Mouse (Mus musculus) neural tube, embryonic 12.5 days (tissue): ENCODE measurements around the gene Cntf. TPM values are rescaled to one million over a fixed set of nuclear protein-coding genes. Genes with fewer than 3 reads are reported as not detected.
A peak's percentile ranks its signal among the peaks of the same experiment; 100 is the strongest.

Source experiments
- ATAC-seq: fragments of 200-750 bp; cut with Nextera tagmentation; 2 replicates; pipeline ENCODE4 v1.8.0; 2017; ENCODE audit warnings: low read depth, mild to moderate bottlenecking, moderate TSS enrichment, moderate library complexity; ENCODE audit not compliant: low FRiP score
- H3K27ac ChIP-seq: fragments of 300-500 bp; sonication (generic); 2 replicates; pipeline ENCODE4 v1.5.1; 2016
- H3K27me3 ChIP-seq: fragments of 300-500 bp; sonication (generic); replicated peaks from 2 replicates; pipeline ENCODE4 v1.6.1; 2016; ENCODE audit warnings: mild to moderate bottlenecking
- H3K36me3 ChIP-seq: fragments of 300-500 bp; sonication (generic); 2 replicates; pipeline ENCODE4 v1.6.1; 2016; ENCODE audit warnings: mild to moderate bottlenecking
- H3K4me1 ChIP-seq: fragments of 300-500 bp; sonication (generic); 2 replicates; pipeline ENCODE4 v1.6.1; 2016
- H3K4me2 ChIP-seq: fragments of 300-500 bp; sonication (generic); replicated peaks from 2 replicates; pipeline ENCODE4 v1.6.1; 2016; ENCODE audit warnings: mild to moderate bottlenecking
- H3K4me3 ChIP-seq: fragments of 300-500 bp; sonication (generic); 2 replicates; pipeline ENCODE4 v1.5.1; 2016
- H3K9ac ChIP-seq: fragments of 300-500 bp; sonication (generic); 2 replicates; pipeline ENCODE4 v1.6.1; 2016; ENCODE audit warnings: mild to moderate bottlenecking
- H3K9me3 ChIP-seq: fragments of 300-500 bp; sonication (generic); 2 replicates; pipeline ENCODE4 v1.6.1; 2016; ENCODE audit warnings: mild to moderate bottlenecking
- WGBS: fragments of 180-500 bp; shearing (Covaris S2); methylation state at CpG from one replicate; pipeline ENCODE4 v1.1.7; 2016; 5-methylcytosine and 5-hydroxymethylcytosine counted together
- polyA plus RNA-seq: library from polyadenylated mRNA; unstranded; fragments of >200 nt; fragmentation: Nextera tagmentation; extraction: Ambion mirVana; gene quantifications from 2 replicates; pipeline ENCODE4 v1.2.1, GENCODE M21; 2016

The Cntf gene
- 1.5 and 1.6 TPM in 2 replicates for polyA plus RNA-seq

DNA sequence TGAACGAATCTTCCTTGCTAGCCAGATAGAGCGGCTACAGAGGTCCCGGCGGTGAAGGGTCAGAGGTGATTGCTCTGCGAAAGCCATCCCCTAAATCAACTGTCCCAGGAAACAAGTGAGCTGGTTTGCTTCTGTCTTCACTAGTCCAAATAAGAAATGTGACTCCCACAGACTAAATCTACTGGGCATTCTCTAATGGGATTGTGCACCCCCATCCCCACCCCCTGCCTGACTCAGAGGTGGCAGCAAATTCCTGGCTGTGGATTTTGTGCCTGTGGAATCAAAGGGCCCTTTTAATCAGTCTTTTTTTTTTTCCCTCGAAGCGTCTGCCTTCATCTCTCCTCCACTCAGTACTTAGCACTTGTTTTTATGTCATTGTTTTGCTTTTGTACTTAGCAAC is at the start of gene Cntf:
Gene Cntf, minus strand, starts transcription at position 325 of the 400 bp plus-strand sequence.
- Histone ChIP-seq H3K4me3 (no peak within 1 kb of the TSS), H3K36me3 (peaks cover 45% of the 10 kb centered on the region), H3K4me1 (no peaks in the 10 kb centered on the region), H3K4me2 (no peak within 1 kb of the TSS), H3K27ac (no peak within 1 kb of the TSS), H3K9ac (no peak within 1 kb of the TSS), H3K27me3 (no peaks in the 10 kb centered on the region), H3K9me3 (no peaks in the 10 kb centered on the region)
- ATAC-seq = no peak
- WGBS = 34% methylated on average over 7 of the region's 7 CpGs

DNA sequence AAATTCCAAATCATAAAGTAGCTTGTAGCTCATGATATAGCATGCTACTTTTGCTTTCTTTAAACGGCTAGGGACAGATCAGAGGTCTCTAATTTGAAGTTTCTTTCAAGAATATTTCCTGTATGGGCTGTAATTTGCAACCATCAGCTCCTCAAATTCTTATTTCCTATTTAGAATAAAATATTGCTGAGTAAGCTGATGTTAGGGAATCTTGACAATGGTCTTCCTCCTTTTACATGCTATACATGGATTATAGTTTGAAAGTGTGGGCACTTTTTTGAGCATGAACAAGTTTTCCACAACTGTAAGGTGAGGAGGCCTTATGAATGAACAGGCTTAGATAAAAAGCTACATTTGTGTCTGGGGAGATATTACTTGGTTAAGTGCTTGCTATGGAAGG is 48.5 kb upstream of the Cntf start:
- 78% methylated on average over 1 of the region's 1 CpGs for WGBS

GRCm38 (mm10) chr19:12812644-12813364 is 47.4 kb upstream of the Cntf start:
- no peak overlapping the region for H3K4me3 ChIP-seq
- WGBS = 67% methylated on average over 1 of the region's 1 CpGs
- no peaks in the 10 kb centered on the region for H3K9me3 ChIP-seq
- no peak overlapping the region for H3K9ac ChIP-seq
- H3K4me2 ChIP-seq = no peak overlapping the region
- no peak for ATAC-seq
- no peaks in the 10 kb centered on the region for H3K27me3 ChIP-seq
- H3K4me1 ChIP-seq = no peaks in the 10 kb centered on the region
- no peak overlapping the region for H3K27ac ChIP-seq
- no peaks in the 10 kb centered on the region for H3K36me3 ChIP-seq

More for the DNA sequence above, 48.5 kb upstream of the Cntf start:
- no peak overlapping the region for H3K9ac ChIP-seq
- H3K9me3 ChIP-seq = no peaks in the 10 kb centered on the region
- H3K4me3 ChIP-seq = no peak overlapping the region
- H3K36me3 ChIP-seq = no peaks in the 10 kb centered on the region
- no peaks in the 10 kb centered on the region for H3K27me3 ChIP-seq
- H3K27ac ChIP-seq = no peak overlapping the region
- H3K4me2 ChIP-seq = no peak overlapping the region
- no peaks in the 10 kb centered on the region for H3K4me1 ChIP-seq
- no peak for ATAC-seq

DNA sequence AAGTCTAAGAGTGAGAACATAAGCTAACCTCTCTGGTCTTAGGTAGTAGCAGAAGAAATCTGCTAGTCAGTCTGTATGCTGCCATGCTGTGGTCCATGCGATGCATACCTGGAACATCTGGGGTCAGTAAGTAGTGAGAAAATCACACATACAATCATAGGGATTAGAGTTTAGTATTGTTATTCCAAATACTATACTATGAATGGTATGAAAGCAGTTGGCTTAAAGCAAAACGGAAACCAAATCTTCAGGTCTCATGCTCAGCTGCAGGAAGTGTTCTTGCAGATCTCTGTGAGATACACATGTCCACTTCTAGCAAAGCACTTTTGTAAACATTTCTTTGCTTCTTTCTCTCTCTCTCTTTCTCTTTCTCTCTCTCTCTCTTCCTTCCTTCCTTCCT is 40.8 kb upstream of the Cntf start:
- Histone ChIP-seq H3K9me3 (no peaks in the 10 kb centered on the region), H3K4me1 (no peaks in the 10 kb centered on the region)
- 83% methylated on average over 2 of the region's 2 CpGs for WGBS

DNA sequence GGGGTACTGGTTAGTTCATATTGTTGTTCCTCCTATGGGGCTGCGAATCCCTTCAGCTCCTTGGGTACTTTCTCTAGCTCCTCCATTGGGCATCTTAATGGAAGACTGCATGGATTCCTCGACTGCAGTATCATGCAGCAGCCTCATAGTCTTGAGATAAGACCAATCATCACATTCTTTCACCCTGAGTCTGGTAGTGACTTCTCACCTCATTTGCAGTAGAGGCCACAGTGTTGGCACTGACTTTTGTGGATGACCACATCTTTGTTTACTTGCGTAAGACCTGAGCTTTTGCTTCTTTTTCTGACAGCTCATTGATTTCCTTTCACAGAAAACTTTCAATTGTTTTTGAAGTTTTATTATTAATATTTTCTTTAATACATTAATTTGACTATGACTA is 40.3 kb upstream of the Cntf start:
- H3K9ac ChIP-seq = no peak overlapping the region
- H3K4me2 ChIP-seq = no peak overlapping the region
- H3K27me3 ChIP-seq = no peaks in the 10 kb centered on the region
- WGBS = 85% methylated on average over 3 of the region's 3 CpGs
- H3K27ac ChIP-seq = no peak overlapping the region
- no peaks in the 10 kb centered on the region for H3K4me1 ChIP-seq
- H3K4me3 ChIP-seq = no peak overlapping the region
- H3K36me3 ChIP-seq = no peaks in the 10 kb centered on the region
- no peaks in the 10 kb centered on the region for H3K9me3 ChIP-seq
- ATAC-seq = no peak

More for the DNA sequence above, 40.8 kb upstream of the Cntf start:
- Histone ChIP-seq H3K4me2 (no peak overlapping the region), H3K36me3 (no peaks in the 10 kb centered on the region), H3K27me3 (no peaks in the 10 kb centered on the region), H3K4me3 (no peak overlapping the region), H3K27ac (no peak overlapping the region), H3K9ac (no peak overlapping the region)
- no peak for ATAC-seq

DNA sequence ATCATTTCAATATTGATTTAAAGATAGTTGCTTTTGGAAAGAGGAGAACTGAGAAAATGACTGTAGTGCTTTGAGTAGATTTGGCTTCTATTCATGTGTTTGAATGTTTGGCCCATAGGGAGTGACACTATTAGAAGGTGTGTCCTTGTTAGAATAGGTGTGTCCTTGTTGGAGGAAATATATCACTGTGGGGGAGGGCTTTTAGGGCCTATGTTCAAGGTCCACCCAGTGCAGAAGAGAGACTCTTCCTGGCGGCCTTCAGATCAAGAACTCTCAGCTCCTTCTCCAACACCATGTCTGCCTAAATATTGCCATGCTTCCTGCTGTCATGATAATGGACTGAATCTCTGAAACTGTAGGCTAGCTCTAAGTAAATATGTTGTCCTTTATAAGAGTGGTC is 38.8 kb upstream of the Cntf start:
- Histone ChIP-seq H3K27ac (no peak overlapping the region), H3K4me3 (no peak overlapping the region), H3K4me1 (no peaks in the 10 kb centered on the region), H3K27me3 (no peaks in the 10 kb centered on the region), H3K9ac (no peak overlapping the region), H3K4me2 (no peak overlapping the region), H3K36me3 (no peaks in the 10 kb centered on the region), H3K9me3 (no peaks in the 10 kb centered on the region)
- 81% methylated on average over 1 of the region's 1 CpGs for WGBS
- ATAC-seq = no peak

DNA sequence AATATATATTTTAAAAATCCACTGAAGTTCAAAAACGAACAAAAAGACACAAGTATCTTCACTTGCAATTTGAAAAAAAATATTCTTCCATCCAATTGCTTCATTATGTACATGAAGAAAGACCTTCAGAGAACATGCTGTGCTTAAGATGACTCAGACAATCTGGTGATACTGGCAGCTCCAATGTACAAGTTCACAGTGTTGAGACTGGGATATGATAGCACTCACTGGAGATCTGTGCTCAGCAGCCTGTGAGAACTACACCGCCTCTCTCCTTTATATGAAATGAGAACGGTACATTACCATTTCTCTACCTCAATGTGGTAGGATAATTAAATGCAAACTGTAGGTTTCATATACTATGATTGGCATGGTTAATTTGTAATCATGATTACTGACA is 37.4 kb upstream of the Cntf start:
- Histone ChIP-seq H3K4me3 (no peak overlapping the region), H3K9me3 (no peaks in the 10 kb centered on the region), H3K36me3 (no peaks in the 10 kb centered on the region), H3K27me3 (no peaks in the 10 kb centered on the region), H3K4me1 (no peaks in the 10 kb centered on the region), H3K4me2 (no peak overlapping the region), H3K9ac (no peak overlapping the region), H3K27ac (no peak overlapping the region)
- 83% methylated on average over 3 of the region's 3 CpGs for WGBS
- ATAC-seq = no peak

DNA sequence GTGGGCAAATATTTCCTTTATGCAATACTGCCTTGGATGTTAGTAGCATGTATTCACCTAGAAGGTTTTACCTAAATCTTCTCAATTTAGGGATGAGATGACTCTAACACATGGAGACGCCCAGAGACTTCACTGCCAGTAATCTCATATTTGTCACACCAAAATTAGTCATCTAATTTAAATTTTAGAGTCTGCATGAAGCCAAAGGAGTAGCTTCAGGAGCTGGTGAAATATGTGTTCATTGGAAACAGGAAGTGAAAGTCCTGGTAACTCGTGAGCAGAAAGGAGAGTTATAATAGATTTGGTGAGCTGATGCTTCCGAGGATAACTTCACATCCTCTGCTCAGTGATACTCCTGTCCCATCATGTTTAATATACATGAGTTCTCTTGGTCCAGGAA is 35.6 kb upstream of the Cntf start:
- no peaks in the 10 kb centered on the region for H3K27me3 ChIP-seq
- H3K4me2 ChIP-seq = no peak overlapping the region
- no peaks in the 10 kb centered on the region for H3K36me3 ChIP-seq
- WGBS = 79% methylated on average over 3 of the region's 3 CpGs
- no peaks in the 10 kb centered on the region for H3K9me3 ChIP-seq
- H3K27ac ChIP-seq = no peak overlapping the region
- no peak overlapping the region for H3K9ac ChIP-seq
- no peak for ATAC-seq
- H3K4me3 ChIP-seq = no peak overlapping the region
- no peaks in the 10 kb centered on the region for H3K4me1 ChIP-seq

DNA sequence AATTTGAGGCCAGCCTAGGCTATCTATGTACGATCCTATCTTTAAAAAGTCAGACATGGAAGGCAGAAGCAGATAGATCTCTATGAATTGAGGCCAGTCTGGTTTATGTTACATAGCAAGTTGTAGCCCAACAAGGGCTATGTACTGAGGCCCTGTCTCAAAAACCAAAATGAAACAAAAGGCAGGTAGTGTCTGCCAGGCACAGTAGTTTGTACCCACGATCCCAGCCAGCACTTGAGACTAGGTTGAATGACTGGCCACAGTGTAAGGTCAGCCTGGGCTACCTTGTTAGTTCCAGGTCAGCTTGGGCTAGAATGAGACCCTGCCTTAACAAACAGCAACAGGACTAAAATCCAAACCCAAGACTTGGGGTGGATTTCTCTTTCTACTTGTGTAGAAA is 35.2 kb upstream of the Cntf start:
- Histone ChIP-seq H3K27ac (no peak overlapping the region), H3K4me1 (no peaks in the 10 kb centered on the region), H3K9ac (no peak overlapping the region), H3K4me2 (no peak overlapping the region), H3K4me3 (no peak overlapping the region), H3K9me3 (no peaks in the 10 kb centered on the region), H3K36me3 (no peaks in the 10 kb centered on the region), H3K27me3 (no peaks in the 10 kb centered on the region)
- no peak for ATAC-seq
- 80% methylated on average over 2 of the region's 2 CpGs for WGBS

- H3K4me2 ChIP-seq = no peak overlapping the region
- no peaks in the 10 kb centered on the region for H3K27me3 ChIP-seq
- WGBS = 94% methylated on average over 3 of the region's 3 CpGs
- ATAC-seq = no peak
- no peak overlapping the region for H3K9ac ChIP-seq
- H3K4me1 ChIP-seq = no peaks in the 10 kb centered on the region
- no peak overlapping the region for H3K27ac ChIP-seq
- H3K4me3 ChIP-seq = no peak overlapping the region
- no peaks in the 10 kb centered on the region for H3K9me3 ChIP-seq
- no peaks in the 10 kb centered on the region for H3K36me3 ChIP-seq
Observed at GRCm38 (mm10) chr19:12799081-12799480, 33.6 kb upstream of the Cntf start.

- no peak overlapping the region for H3K9ac ChIP-seq
- H3K27me3 ChIP-seq = no peaks in the 10 kb centered on the region
- no peak for ATAC-seq
- no peaks in the 10 kb centered on the region for H3K9me3 ChIP-seq
- H3K27ac ChIP-seq = no peak overlapping the region
- no peaks in the 10 kb centered on the region for H3K36me3 ChIP-seq
- no peaks in the 10 kb centered on the region; the same call in 1 of the 2 replicates for H3K4me1 ChIP-seq
- H3K4me3 ChIP-seq = no peak overlapping the region
- H3K4me2 ChIP-seq = no peak overlapping the region
- WGBS = 83% methylated on average over 4 of the region's 4 CpGs
Observed at GRCm38 (mm10) chr19:12798404-12798803, 33.0 kb upstream of the Cntf start.

DNA sequence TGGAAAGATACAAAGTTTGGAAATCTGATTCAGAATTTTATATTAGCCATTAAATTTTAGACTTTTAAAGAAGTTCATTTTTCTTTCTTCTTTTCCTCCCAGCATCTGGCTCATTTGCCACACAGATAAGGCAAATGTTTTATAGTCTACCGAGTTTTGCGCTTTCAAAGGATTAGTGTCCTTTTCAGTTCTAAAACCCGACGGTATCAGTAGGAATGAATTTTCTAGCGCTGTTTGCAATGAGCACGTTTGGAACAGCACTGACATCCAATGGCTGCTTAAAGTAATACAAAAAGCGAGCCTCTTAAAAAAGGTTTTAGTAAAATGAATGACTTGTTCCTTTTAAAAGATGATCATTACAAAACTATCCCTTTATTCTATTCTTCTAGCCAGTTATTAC is 31.6 kb upstream of the Cntf start:
- Histone ChIP-seq H3K4me2 (peak overlapping the region; percentile 62), H3K4me3 (peak overlapping the region; percentile 92), H3K27ac (0 out of 2 replicates have a peak overlapping the region, but pooled peaks have one; percentile 79), H3K4me1 (peaks cover 6% of the 10 kb centered on the region), H3K27me3 (no peaks in the 10 kb centered on the region), H3K9me3 (no peaks in the 10 kb centered on the region), H3K9ac (peak overlapping the region; percentile 98; the same call in 1 of the 2 replicates), H3K36me3 (no peaks in the 10 kb centered on the region)
- ATAC-seq = no peak
- WGBS = 2% methylated on average over 7 of the region's 7 CpGs

DNA sequence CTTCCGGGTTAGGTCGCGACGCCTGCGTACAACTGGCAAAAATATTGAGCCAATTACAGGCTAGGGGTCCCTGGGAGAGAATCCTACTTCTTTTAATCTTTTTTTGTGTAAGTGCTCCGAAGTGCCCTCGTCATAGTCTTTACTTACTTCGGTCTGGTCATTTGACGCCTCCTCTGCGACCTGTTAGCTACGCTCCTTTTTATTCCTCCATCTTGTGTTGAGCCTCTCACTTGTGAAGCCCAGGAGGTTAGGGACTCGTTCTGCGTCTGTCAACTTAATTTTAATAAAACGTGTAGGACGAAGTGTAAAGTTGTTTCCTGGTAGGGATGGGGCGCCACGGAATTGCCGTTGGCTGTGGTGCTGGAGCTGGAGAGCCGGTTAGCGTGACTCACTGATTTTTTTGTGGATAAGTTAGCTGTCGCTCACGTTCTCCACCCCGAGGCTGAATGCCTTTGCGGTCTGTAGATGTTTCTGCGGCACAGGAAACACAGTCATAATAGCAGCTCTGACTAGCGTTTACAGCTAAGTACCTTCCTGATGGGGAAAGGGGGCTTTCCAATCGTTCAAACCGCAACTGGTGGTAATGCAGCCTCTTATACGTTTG is 31.0 kb upstream of the Cntf start:
- Histone ChIP-seq H3K4me2 (peak overlapping the region; percentile 62), H3K27me3 (no peaks in the 10 kb centered on the region), H3K4me3 (peak overlapping the region; percentile 92), H3K9ac (peak overlapping the region; percentile 98), H3K36me3 (no peaks in the 10 kb centered on the region), H3K4me1 (peaks cover 9% of the 10 kb centered on the region), H3K9me3 (no peaks in the 10 kb centered on the region), H3K27ac (peak overlapping the region; percentile 79)
- peak; percentile 5 for ATAC-seq
- under 1% methylated on average over 29 of the region's 29 CpGs for WGBS
